Mouse (Mus musculus) kidney, postnatal 0 days (tissue): ENCODE measurements around the gene Rbm17. TPM values are rescaled to one million over a fixed set of nuclear protein-coding genes. Genes with fewer than 3 reads are reported as not detected.

ENCODE experiments used
- ATAC-seq: fragments of 200-750 bp; cut with Nextera tagmentation; replicated peaks from 2 replicates; pipeline ENCODE4 v1.8.0; 2017; ENCODE audit warnings: low read depth, moderate number of reproducible peaks, moderate TSS enrichment, moderate library complexity; ENCODE audit not compliant: low FRiP score
- DNase-seq: peaks from one replicate; pipeline ENCODE4 v3.0.0-alpha.2; 2016; ENCODE audit warnings: low spot score
- H3K27ac ChIP-seq: fragments of 300-500 bp; sonication (generic); 2 replicates; pipeline ENCODE4 v1.5.1; 2014; ENCODE audit warnings: mild to moderate bottlenecking
- H3K27me3 ChIP-seq: fragments of 300-500 bp; sonication (generic); 2 replicates; pipeline ENCODE4 v1.6.1; 2014; ENCODE audit warnings: low read length, mixed read lengths; ENCODE audit not compliant: insufficient read depth
- H3K36me3 ChIP-seq: fragments of 300-500 bp; sonication (generic); 2 replicates; pipeline ENCODE4 v1.6.1; 2014; ENCODE audit warnings: low read length, mixed read lengths; ENCODE audit not compliant: insufficient read depth
- H3K4me1 ChIP-seq: fragments of 300-500 bp; sonication (generic); replicated peaks from 2 replicates; pipeline ENCODE4 v1.6.1; 2014; ENCODE audit warnings: antibody characterized with exemption, low read length, mixed read lengths; ENCODE audit not compliant: insufficient read depth
- H3K4me2 ChIP-seq: fragments of 300-500 bp; sonication (generic); 2 replicates; pipeline ENCODE4 v1.6.1; 2014; ENCODE audit warnings: mild to moderate bottlenecking, low read length, moderate library complexity, mixed read lengths
- H3K4me3 ChIP-seq: fragments of 300-500 bp; sonication (generic); replicated peaks from 2 replicates; pipeline ENCODE4 v1.5.1; 2014; ENCODE audit warnings: low read depth, low read length
- H3K9ac ChIP-seq: fragments of 300-500 bp; sonication (generic); 2 replicates; pipeline ENCODE4 v1.6.1; 2014; ENCODE audit warnings: low read depth, low read length
- H3K9me3 ChIP-seq: fragments of 300-500 bp; sonication (generic); replicated peaks from 2 replicates; pipeline ENCODE4 v1.6.1; 2016; ENCODE audit warnings: low read length, inconsistent platforms, mixed read lengths
- CTCF ChIP-seq: IDR thresholded peaks from 2 replicates; pipeline ENCODE4 v1.5.1; 2016; ENCODE audit warnings: antibody characterized with exemption, low read depth, mild to moderate bottlenecking, moderate library complexity
- WGBS: fragments of 180-500 bp; shearing (Covaris S2); extraction: QIAGEN DNeasy Blood & Tissue Kit; methylation state at CpG from one replicate; pipeline ENCODE4 v1.1.7; 2014; 5-methylcytosine and 5-hydroxymethylcytosine counted together
- polyA plus RNA-seq: library from polyadenylated mRNA; unstranded; fragments of >200 nt; fragmentation: Nextera tagmentation; extraction: Ambion mirVana; gene quantifications from 2 replicates; pipeline ENCODE4 v1.2.1, GENCODE M21; 2015

Gene Rbm17
- polyA plus RNA-seq, 1 experiment from 2014 or later: 110 TPM

DNA sequence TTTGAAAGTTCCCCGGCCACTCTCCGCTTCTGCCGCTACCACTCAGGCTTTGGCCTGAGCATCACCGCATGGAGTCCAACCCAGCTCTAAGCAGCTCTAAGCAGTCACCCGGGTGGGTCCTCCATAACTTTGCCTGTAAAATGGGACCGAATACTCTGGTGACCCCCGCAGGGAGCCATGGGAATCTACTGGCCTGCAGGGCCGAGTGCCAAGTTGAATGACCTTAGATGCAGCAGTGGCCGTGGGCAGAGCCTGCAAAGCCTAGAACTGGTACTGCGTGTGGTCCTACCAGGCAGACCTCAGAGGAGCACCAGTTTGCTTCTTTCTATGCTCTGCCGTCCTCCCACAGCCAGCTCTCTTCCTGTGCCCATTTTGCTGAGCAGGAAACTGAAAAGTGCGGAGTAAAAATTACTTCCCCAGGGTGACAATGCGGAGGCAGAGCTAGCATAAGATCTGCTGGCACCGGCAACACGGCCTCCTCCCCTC, 50.9 kb downstream of the Rbm17 start:
- TF ChIP-seq CTCF: no peak
- H3K36me3 ChIP-seq: no peaks in the 10 kb centered on the region
- WGBS: 5% methylated on average over 15 of the region's 15 CpGs
- DNase-seq: no peak
- peak overlapping the region; percentile 25 for H3K9ac ChIP-seq
- peak overlapping the region; percentile 83 for H3K4me2 ChIP-seq
- H3K9me3 ChIP-seq: no peaks in the 10 kb centered on the region
- H3K4me3 ChIP-seq: peak overlapping the region; percentile 44
- ATAC-seq: peak; percentile 37; the same call in 1 of the 2 replicates
- peaks cover 6% of the 10 kb centered on the region for H3K4me1 ChIP-seq
- H3K27ac ChIP-seq: peak overlapping the region; percentile 40; the same call in 1 of the 2 replicates
- H3K27me3 ChIP-seq: no peaks in the 10 kb centered on the region

DNA sequence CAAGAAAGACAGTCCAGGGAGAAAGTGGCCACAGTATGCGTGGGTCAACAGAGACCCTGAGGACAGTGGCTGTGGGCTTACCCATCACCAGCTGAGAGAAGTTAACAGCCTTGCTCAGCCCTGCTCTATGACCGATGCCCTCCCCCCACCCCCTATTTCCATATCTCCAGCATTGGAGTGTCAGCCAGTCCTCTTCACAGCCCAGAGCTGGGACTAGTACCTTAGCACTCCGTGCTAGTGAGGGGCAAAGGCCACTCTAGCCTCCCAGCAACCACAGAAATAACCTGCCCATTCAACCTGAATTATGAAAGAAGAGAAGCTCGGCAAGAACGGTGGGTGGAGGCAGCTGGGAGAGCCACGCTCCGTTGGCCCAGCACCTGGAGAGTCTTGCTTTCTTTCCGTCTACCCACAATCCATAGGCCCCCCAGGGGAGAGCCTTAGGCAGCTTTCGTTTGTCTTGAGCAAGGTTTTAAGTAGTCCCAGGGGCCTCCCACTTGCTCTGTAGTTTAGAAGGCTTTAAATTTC, 51.6 kb downstream of the Rbm17 start:
- Histone ChIP-seq H3K4me3 (no peak overlapping the region; the same call in 1 of the 2 replicates), H3K27ac (peak overlapping the region; percentile 40; the same call in 1 of the 2 replicates), H3K4me2 (peak overlapping the region; percentile 83), H3K36me3 (no peaks in the 10 kb centered on the region), H3K27me3 (no peaks in the 10 kb centered on the region), H3K9ac (no peak overlapping the region), H3K9me3 (no peaks in the 10 kb centered on the region), H3K4me1 (peaks cover 6% of the 10 kb centered on the region)
- DNase-seq (peak; percentile 31), ATAC-seq (peak; percentile 82)
- WGBS: 9% methylated on average over 9 of the region's 9 CpGs
- TF ChIP-seq CTCF: no peak

DNA sequence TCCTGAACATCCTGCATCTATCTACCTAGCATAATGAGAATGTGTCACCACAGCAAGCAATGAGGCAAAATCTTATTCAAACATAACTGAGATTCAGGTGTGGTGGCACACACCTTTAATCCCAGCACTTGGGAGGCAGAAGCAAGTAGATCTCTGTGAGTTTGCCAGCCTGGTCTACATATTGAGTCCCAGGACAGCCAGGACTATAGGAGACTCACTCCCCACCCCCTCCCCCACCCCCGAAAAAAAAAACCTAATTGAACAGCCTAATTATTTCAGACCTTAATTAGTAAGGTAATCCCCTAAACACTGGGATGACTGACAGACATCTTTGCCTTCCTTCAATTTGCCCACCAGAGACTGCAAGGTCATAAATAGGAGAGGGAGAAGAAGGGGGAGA, 52.2 kb downstream of the Rbm17 start:
- H3K27me3 ChIP-seq: no peaks in the 10 kb centered on the region
- WGBS: 6% methylated on average over 1 of the region's 1 CpGs

DNA sequence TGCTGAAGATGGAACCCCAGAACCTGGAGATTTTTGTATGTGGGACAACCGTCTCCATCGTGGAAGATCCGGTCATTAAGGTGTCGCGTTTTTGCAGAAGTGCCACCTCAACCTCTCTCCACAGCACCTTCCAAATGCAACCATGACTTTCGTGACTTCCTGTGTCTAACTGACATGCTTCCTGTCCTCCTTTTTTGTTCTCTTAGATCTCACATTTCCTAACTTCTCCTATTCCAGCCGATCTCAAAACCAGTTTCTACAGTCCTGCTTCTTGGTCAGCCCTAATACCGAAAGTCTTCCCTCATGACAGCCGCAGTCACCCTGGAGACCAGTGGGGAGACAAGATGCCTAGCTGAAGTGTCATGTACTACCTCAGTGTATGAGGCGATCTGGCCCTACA, 55.4 kb downstream of the Rbm17 start:
- no peak for TF ChIP-seq CTCF
- WGBS: 86% methylated on average over 10 of the region's 10 CpGs
- no peak overlapping the region for H3K4me3 ChIP-seq
- no peak overlapping the region for H3K4me2 ChIP-seq
- H3K4me1 ChIP-seq: peaks cover 6% of the 10 kb centered on the region
- no peak overlapping the region for H3K9ac ChIP-seq
- H3K9me3 ChIP-seq: no peaks in the 10 kb centered on the region
- ATAC-seq (no peak), DNase-seq (no peak)
- no peak overlapping the region for H3K27ac ChIP-seq
- H3K36me3 ChIP-seq: no peaks in the 10 kb centered on the region
- H3K27me3 ChIP-seq: no peaks in the 10 kb centered on the region

More for the DNA sequence above, 52.2 kb downstream of the Rbm17 start:
- Histone ChIP-seq H3K36me3 (no peaks in the 10 kb centered on the region), H3K4me3 (no peak overlapping the region), H3K9ac (no peak overlapping the region), H3K4me2 (no peak overlapping the region), H3K27ac (no peak overlapping the region), H3K9me3 (no peaks in the 10 kb centered on the region), H3K4me1 (peaks cover 6% of the 10 kb centered on the region)
- DNase-seq: no peak
- no peak for ATAC-seq
- TF ChIP-seq CTCF: no peak

DNA sequence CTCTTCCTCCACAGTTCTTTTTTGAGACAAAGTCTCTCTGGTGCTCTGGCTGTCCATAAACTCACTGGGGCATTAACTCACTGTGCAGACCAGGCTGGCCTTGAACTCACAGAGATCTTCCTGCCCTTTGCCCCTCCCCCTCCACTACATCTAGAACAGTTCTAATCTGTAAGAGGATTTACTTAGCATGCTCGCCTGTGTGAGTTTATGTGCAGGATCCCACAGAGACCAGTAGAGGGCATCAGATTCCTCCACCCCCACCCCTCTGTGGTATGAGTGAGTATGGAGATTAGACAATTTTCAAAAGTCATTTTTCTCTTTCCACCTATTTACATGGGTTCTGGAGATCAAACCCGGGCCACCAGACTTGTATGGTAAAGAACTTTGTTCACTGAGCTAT, 56.3 kb downstream of the Rbm17 start:
- H3K9me3 ChIP-seq: no peaks in the 10 kb centered on the region
- no peak overlapping the region for H3K4me2 ChIP-seq
- H3K9ac ChIP-seq: no peak overlapping the region
- H3K4me3 ChIP-seq: no peak overlapping the region
- DNase-seq (no peak), ATAC-seq (no peak)
- H3K27ac ChIP-seq: no peak overlapping the region
- WGBS: 68% methylated on average over 2 of the region's 2 CpGs
- TF ChIP-seq CTCF: peak; percentile 56
- H3K36me3 ChIP-seq: no peaks in the 10 kb centered on the region
- no peaks in the 10 kb centered on the region for H3K27me3 ChIP-seq
- no peaks in the 10 kb centered on the region for H3K4me1 ChIP-seq

DNA sequence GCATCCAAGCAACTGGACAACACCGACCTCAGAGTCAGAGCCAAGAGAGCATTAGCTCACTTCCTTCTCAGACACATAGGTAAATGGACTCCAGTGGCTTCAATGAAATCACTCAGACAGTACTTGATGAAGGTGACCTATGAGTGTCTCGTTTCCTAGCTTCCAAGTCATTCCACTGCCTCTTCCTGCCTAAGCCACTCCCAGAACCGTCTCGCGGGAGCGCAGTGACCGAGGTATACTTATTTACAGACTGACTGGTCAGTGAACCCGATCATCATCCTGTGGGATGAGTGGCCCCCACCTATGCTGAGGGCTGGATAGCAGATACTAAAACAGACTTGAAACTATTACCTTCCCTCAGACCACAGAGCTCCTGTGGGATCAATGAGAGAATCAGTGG, 57.9 kb downstream of the Rbm17 start:
- H3K4me2 ChIP-seq: no peak overlapping the region
- H3K9ac ChIP-seq: no peak overlapping the region
- no peak overlapping the region for H3K4me3 ChIP-seq
- no peaks in the 10 kb centered on the region for H3K27me3 ChIP-seq
- no peaks in the 10 kb centered on the region for H3K9me3 ChIP-seq
- DNase-seq (peak; percentile 37), ATAC-seq (peak; percentile 87)
- TF ChIP-seq CTCF: no peak
- peak overlapping the region; percentile 76; the same call in 1 of the 2 replicates for H3K27ac ChIP-seq
- H3K36me3 ChIP-seq: no peaks in the 10 kb centered on the region
- no peaks in the 10 kb centered on the region for H3K4me1 ChIP-seq
- WGBS: 52% methylated on average over 8 of the region's 8 CpGs

DNA sequence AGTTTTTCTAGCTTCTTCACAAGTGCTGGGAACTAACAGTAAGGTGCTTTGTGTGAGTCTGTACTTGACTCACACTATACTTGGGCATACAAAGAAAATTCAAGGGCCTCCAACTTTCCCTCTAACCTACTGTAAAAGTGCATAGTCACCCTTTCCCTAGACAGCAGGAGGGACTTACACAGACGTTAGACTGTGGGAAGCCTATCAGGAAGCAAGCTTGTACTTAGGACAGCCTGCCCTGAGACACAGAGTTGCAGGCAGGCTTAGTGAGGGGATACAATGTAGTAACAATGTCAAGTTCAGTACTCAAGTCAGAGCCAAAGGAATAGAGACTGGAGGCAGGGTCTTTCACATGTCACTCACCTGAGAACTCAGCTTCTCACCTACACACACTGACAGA, 58.6 kb downstream of the Rbm17 start:
- H3K9me3 ChIP-seq: no peaks in the 10 kb centered on the region
- 42% methylated on average over 1 of the region's 1 CpGs for WGBS
- no peak overlapping the region for H3K4me3 ChIP-seq
- no peaks in the 10 kb centered on the region for H3K27me3 ChIP-seq
- DNase-seq (no peak), ATAC-seq (no peak)
- H3K4me2 ChIP-seq: no peak overlapping the region
- no peaks in the 10 kb centered on the region for H3K36me3 ChIP-seq
- no peak for TF ChIP-seq CTCF
- H3K9ac ChIP-seq: no peak overlapping the region
- peak overlapping the region; percentile 76 for H3K27ac ChIP-seq
- H3K4me1 ChIP-seq: no peaks in the 10 kb centered on the region
